Mouse (Mus musculus) mesoderm, embryonic 11.5 days (tissue): ENCODE measurements around the gene Cldnd2.

ENCODE experiments used
- DNase-seq: peaks from one replicate; pipeline ENCODE4 v3.0.0-alpha.2; 2012; ENCODE audit warnings: low read depth, low spot score

The Cldnd2 gene

GRCm38 (mm10) chr7:43490861-43491260 lies 50.3 kb downstream of the Cldnd2 start:
- no peak for DNase-seq
